Comparison of ENCODE assay signal across 8 mouse cellular contexts in the genomic region with DNA sequence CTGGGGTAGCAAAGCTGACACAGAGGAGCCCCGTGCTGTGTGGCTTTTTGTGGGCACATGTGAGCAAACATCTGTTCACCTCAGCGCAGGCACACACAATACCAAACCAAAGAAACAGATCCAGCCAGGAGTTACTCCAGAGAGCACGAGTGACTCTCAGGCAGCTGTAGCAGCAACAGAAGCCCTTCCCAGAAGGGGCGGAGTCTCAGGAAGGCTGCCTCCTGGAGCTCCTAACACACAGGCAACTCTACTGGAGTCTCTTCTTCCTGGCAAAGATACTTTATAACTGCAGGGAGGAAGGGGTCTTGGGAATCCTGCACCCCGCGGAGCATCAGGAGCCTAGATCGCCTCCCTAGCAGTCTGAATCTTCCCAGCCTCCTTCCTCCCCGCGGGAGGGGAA. TPM values are rescaled to one million over a fixed set of nuclear protein-coding genes. Genes with fewer than 3 reads are reported as not detected.
DNase-seq lines count a peak whose midpoint lies in the region; ATAC-seq and TF ChIP-seq lines count a peak whose summit lies in the region.

No protein-coding gene starts in this region.

- H3K36me3 ChIP-seq in embryonic facial prominence, embryonic 15.5 days = no peaks in the 10 kb centered on the region
- no peaks in the 10 kb centered on the region for H3K36me3 ChIP-seq in heart, embryonic 10.5 days
- no peaks in the 10 kb centered on the region for H3K36me3 ChIP-seq in kidney, adult 2 months (ENCODE audit: control insufficient read depth, insufficient read depth, low read length)
- no peaks in the 10 kb centered on the region for H3K36me3 ChIP-seq in neural tube, embryonic 13.5 days

- peak overlapping the region; percentile 77 for H3K4me2 ChIP-seq in embryonic facial prominence, embryonic 15.5 days (replicated peaks)
- peak overlapping the region; percentile 47 for H3K4me2 ChIP-seq in neural tube, embryonic 13.5 days

- H3K4me1 ChIP-seq in embryonic facial prominence, embryonic 15.5 days = peaks cover 19% of the 10 kb centered on the region
- H3K4me1 ChIP-seq in heart, embryonic 10.5 days = peaks cover 14% of the 10 kb centered on the region
- no peaks in the 10 kb centered on the region for H3K4me1 ChIP-seq in kidney, adult 2 months (ENCODE audit: control insufficient read depth, insufficient read depth, low read length)
- peaks cover 20% of the 10 kb centered on the region for H3K4me1 ChIP-seq in neural tube, embryonic 13.5 days (replicated peaks)

- peak; percentile 79 for DNase-seq in embryo, embryonic 10 days (ENCODE audit: low spot score)
- DNase-seq in embryo, embryonic 9.5 days (ENCODE audit: extremely low spot score) = no peak
- no peak for DNase-seq in heart, embryonic 10.5 days (ENCODE audit: low spot score)
- DNase-seq in kidney, adult 2 months = peak; percentile 85
- peak; percentile 75 to 78 for DNase-seq in lung, adult 18-20 months
- no peak for DNase-seq in spleen, adult 12 weeks (ENCODE audit: low spot score)

- TF ChIP-seq CTCF in kidney, adult 2 months (conservative IDR thresholded peaks at IDR 0.05; ENCODE audit: insufficient read depth, insufficient read length, low read depth, low read length) = no peak

- H3K4me3 ChIP-seq in embryonic facial prominence, embryonic 15.5 days (replicated peaks) = peak overlapping the region; percentile 40
- H3K4me3 ChIP-seq in heart, embryonic 10.5 days = peak overlapping the region; percentile 59
- H3K4me3 ChIP-seq in kidney, adult 2 months (ENCODE audit: insufficient read depth, low read depth, low read length) = peak overlapping the region; percentile 31; the same call in 1 of the 2 replicates
- H3K4me3 ChIP-seq in neural tube, embryonic 13.5 days = 0 out of 2 replicates have a peak overlapping the region, but pooled peaks have one; percentile 9

- H3K27me3 ChIP-seq in embryonic facial prominence, embryonic 15.5 days = no peaks in the 10 kb centered on the region
- H3K27me3 ChIP-seq in heart, embryonic 10.5 days (ENCODE audit: insufficient read depth, poor library complexity, severe bottlenecking) = peaks cover 30% of the 10 kb centered on the region; the same call in 1 of the 2 replicates
- H3K27me3 ChIP-seq in kidney, adult 2 months (replicated peaks; ENCODE audit: control insufficient read depth, insufficient read depth, low read length) = no peaks in the 10 kb centered on the region
- peaks cover 16% of the 10 kb centered on the region for H3K27me3 ChIP-seq in neural tube, embryonic 13.5 days

- H3K9me3 ChIP-seq in embryonic facial prominence, embryonic 15.5 days (replicated peaks) = no peaks in the 10 kb centered on the region
- no peaks in the 10 kb centered on the region for H3K9me3 ChIP-seq in heart, embryonic 10.5 days
- no peaks in the 10 kb centered on the region for H3K9me3 ChIP-seq in neural tube, embryonic 13.5 days

- 2% methylated on average over 9 of the region's 9 CpGs for WGBS in embryonic facial prominence, embryonic 15.5 days
- 0% methylated on average over 9 of the region's 9 CpGs for WGBS in heart, embryonic 10.5 days
- WGBS in kidney, adult 2 months = 9% methylated on average over 9 of the region's 9 CpGs
- WGBS in neural tube, embryonic 13.5 days = 3% methylated on average over 9 of the region's 9 CpGs

- ATAC-seq in embryonic facial prominence, embryonic 15.5 days (ENCODE audit: insufficient number of reproducible peaks, low FRiP score, low TSS enrichment, low read depth) = no peak
- ATAC-seq in neural tube, embryonic 13.5 days (ENCODE audit: low read depth) = no peak

- TF ChIP-seq POLR2A in kidney, adult 2 months (IDR thresholded peaks at IDR 0.05; ENCODE audit: low read depth, low read length) = no peak

- 0 out of 2 replicates have a peak overlapping the region, but pooled peaks have one; percentile 28 for H3K9ac ChIP-seq in embryonic facial prominence, embryonic 15.5 days
- H3K9ac ChIP-seq in neural tube, embryonic 13.5 days = peak overlapping the region; percentile 52; the same call in 1 of the 2 replicates

- peak overlapping the region; percentile 51 for H3K27ac ChIP-seq in embryonic facial prominence, embryonic 15.5 days (replicated peaks)
- peak overlapping the region; percentile 67 for H3K27ac ChIP-seq in heart, embryonic 10.5 days
- no peak overlapping the region for H3K27ac ChIP-seq in kidney, adult 2 months (ENCODE audit: insufficient read depth, low read depth, low read length)
- no peak overlapping the region; the same call in 1 of the 2 replicates for H3K27ac ChIP-seq in neural tube, embryonic 13.5 days (replicated peaks)

RNA-seq across cellular contexts. Expression of gene Cd82, which starts 7.2 kb away (rescaled TPM):
- 84.0 and 86.6 TPM in 2 replicates for polyA plus RNA-seq in embryonic facial prominence, embryonic 15.5 days (2015; fragmentation: Nextera tagmentation; extraction: Ambion mirVana)
- polyA plus RNA-seq in heart, embryonic 10.5 days (2016; fragmentation: Nextera tagmentation; extraction: Ambion mirVana) = 12.9 and 16.6 TPM in 2 replicates
- polyA plus RNA-seq in kidney, adult 2 months (2012; rRNA removed) = 200 and 223 TPM in 2 replicates
- polyA plus RNA-seq in neural tube, embryonic 13.5 days (2015; fragmentation: Nextera tagmentation; extraction: Ambion mirVana) = 23.9 and 26.8 TPM in 2 replicates

Comparison
In these comparisons a context has a peak if more than half of its experiments do, and no peak if none do; other contexts are left out.
1. DNase-seq: peak in embryo, embryonic 10 days (single experiment), kidney, adult 2 months (single experiment) and lung, adult 18-20 months (2 of 2); none in embryo, embryonic 9.5 days (single experiment), heart, embryonic 10.5 days (single experiment) and spleen, adult 12 weeks (single experiment).
2. H3K27ac ChIP-seq: peak in embryonic facial prominence, embryonic 15.5 days (single experiment) and heart, embryonic 10.5 days (single experiment); none in kidney, adult 2 months (single experiment) and neural tube, embryonic 13.5 days (single experiment).
3. H3K4me3 ChIP-seq: peak in every context shown above with its lines; median percentile 59 in heart, embryonic 10.5 days; 40 in embryonic facial prominence, embryonic 15.5 days; 31 in kidney, adult 2 months; 9 in neural tube, embryonic 13.5 days.